Mouse (Mus musculus) lung, postnatal 0 days (tissue): ENCODE data around the gene Vmn1r1. TPM values are rescaled to one million over a fixed set of nuclear protein-coding genes. Genes with fewer than 3 reads are reported as not detected.

Experiments
- ATAC-seq: fragments of 200-750 bp; cut with Nextera tagmentation; 2 replicates; pipeline ENCODE4 v1.8.0; 2017; ENCODE audit warnings: moderate library complexity
- DNase-seq: peaks from one replicate; pipeline ENCODE4 v3.0.0-alpha.2; 2016; ENCODE audit warnings: low spot score
- H3K27ac ChIP-seq: fragments of 300-500 bp; sonication (generic); 2 replicates; pipeline ENCODE4 v1.5.1; 2014; ENCODE audit warnings: antibody characterized with exemption, mild to moderate bottlenecking, low read length, mixed read lengths
- H3K27me3 ChIP-seq: fragments of 300-500 bp; sonication (generic); replicated peaks from 2 replicates; pipeline ENCODE4 v1.6.1; 2014; ENCODE audit warnings: low read length, mixed read lengths; ENCODE audit not compliant: insufficient read depth
- H3K36me3 ChIP-seq: fragments of 300-500 bp; sonication (generic); 2 replicates; pipeline ENCODE4 v1.6.1; 2014; ENCODE audit warnings: low read length, mixed read lengths; ENCODE audit not compliant: insufficient read depth
- H3K4me1 ChIP-seq: fragments of 300-500 bp; sonication (generic); 2 replicates; pipeline ENCODE4 v1.6.1; 2014; ENCODE audit warnings: antibody characterized with exemption, low read depth, low read length, mixed read lengths; ENCODE audit not compliant: insufficient read depth
- H3K4me2 ChIP-seq: fragments of 300-500 bp; sonication (generic); replicated peaks from 2 replicates; pipeline ENCODE4 v1.6.1; 2014; ENCODE audit warnings: low read depth, mild to moderate bottlenecking, low read length, moderate library complexity, mixed read lengths
- H3K4me3 ChIP-seq: fragments of 300-500 bp; sonication (generic); 2 replicates; pipeline ENCODE4 v1.5.1; 2014; ENCODE audit warnings: low read depth, low read length
- H3K9ac ChIP-seq: fragments of 300-500 bp; sonication (generic); replicated peaks from 2 replicates; pipeline ENCODE4 v1.6.1; 2014; ENCODE audit warnings: low read depth, mild to moderate bottlenecking
- H3K9me3 ChIP-seq: fragments of 300-500 bp; sonication (generic); 2 replicates; pipeline ENCODE4 v1.6.1; 2016; ENCODE audit warnings: low read length, mixed read lengths
- CTCF ChIP-seq: IDR thresholded peaks from 2 replicates; pipeline ENCODE4 v1.5.1; 2016; ENCODE audit warnings: antibody characterized with exemption, mild to moderate bottlenecking
- EP300 ChIP-seq: IDR thresholded peaks from 2 replicates; pipeline ENCODE4 v1.6.1; 2016; ENCODE audit warnings: antibody characterized with exemption, mild to moderate bottlenecking, control low read depth
- WGBS: fragments of 180-500 bp; shearing (Covaris S2); extraction: QIAGEN DNeasy Blood & Tissue Kit; methylation state at CpG from one replicate; pipeline ENCODE4 v1.1.7; 2014; 5-methylcytosine and 5-hydroxymethylcytosine counted together
- polyA plus RNA-seq: library from polyadenylated mRNA; unstranded; fragments of >200 nt; fragmentation: Nextera tagmentation; extraction: Ambion mirVana; gene quantifications from 2 replicates; pipeline ENCODE4 v1.2.1, GENCODE M21; 2015

Vmn1r1 gene
- polyA plus RNA-seq, 1 experiment from 2014 or later = not detected

DNA sequence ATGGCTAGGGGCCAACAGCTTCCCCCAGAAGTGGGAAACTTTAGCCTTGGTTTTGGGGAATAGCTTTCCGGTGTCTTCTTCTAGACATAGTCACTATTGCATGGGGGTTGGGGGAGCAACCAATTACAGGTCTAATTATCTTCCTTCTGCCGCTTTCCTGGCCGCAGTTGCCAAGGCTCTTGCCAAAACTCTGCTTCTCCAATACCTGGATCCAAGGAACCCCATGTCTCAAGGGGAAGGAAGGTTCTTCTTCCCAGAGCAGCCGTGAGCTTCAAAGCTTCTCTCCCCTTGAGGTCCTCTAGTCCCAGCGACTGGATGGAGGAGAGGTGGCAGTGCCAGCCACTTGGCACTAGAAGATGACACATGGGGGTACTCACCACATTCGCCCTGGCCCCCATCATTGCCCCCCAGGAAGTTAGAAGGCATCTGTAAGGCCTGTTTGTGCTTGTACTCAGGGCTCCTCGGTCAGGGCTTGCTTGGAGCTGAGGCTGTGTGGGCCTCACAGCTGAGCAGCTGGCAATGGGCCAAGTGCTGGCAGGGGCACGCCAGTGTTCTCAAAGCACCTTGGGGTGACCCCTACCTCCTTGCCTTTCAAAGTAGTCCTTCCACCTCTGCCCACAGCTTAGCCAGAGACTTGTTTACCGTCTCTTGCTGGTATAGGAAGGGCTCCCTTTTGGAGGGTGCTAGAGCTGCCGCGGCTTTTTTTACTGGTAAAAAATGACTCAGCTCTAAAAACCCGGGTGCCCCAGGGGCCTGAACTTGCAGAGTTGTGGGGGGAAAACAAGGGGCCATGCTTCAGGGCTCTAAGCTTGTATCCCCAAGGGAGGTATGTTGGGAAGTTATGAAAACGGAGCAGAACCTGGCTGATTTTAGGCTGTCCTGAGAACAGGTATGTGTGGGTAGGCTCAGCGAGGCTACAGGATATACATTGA, 52.6 kb downstream of the Vmn1r1 start:
- 59% methylated on average over 14 of the region's 14 CpGs for WGBS
- ATAC-seq = peak; percentile 2; the same call in 1 of the 2 replicates
- peaks cover 8% of the 10 kb centered on the region; the same call in 1 of the 2 replicates for H3K4me1 ChIP-seq

DNA sequence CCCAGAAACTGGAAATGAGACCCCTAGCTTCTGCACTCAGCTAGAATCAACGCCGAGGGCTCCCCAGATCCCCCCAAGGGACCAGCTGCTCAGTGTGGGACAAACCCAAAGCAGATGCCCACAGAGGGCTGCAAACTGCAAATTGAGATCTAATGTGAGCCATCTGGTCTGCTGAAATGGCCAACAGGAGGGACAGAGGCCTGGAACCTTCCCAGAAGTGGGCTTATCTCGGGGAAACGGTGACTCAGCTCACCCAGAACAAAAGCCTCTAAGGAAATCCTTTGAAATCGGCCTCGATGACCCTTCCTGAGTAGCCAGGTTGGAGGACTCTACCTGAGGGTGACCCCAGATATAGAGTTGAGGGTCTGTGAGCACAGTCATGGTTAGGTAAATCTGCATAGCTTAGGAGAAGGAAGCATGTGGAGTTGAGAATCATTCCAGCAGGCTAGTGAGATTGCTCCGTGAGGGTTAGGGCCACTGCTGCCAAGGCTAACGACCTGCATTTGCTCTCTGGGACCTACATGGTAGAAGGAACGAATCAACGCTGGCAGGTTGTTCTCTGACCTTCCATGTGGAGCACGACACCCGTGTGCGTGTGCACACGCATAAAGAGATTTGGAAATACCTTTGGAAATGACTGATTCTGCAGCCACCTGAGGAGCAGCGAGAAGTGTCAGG, 53.4 kb downstream of the Vmn1r1 start:
- H3K4me3 ChIP-seq = no peak overlapping the region
- TF ChIP-seq EP300 = no peak
- no peak for TF ChIP-seq CTCF
- no peaks in the 10 kb centered on the region for H3K36me3 ChIP-seq
- ATAC-seq (no peak), DNase-seq (peak; percentile 32)
- H3K4me2 ChIP-seq = no peak overlapping the region
- WGBS = 61% methylated on average over 15 of the region's 15 CpGs
- H3K27ac ChIP-seq = no peak overlapping the region
- H3K9ac ChIP-seq = no peak overlapping the region
- H3K27me3 ChIP-seq = 0 out of 2 replicates have a peak, but pooled peaks cover 7% of the 10 kb centered on the region
- no peaks in the 10 kb centered on the region for H3K9me3 ChIP-seq
- H3K4me1 ChIP-seq = peaks cover 8% of the 10 kb centered on the region; the same call in 1 of the 2 replicates

More for the DNA sequence above, 52.6 kb downstream of the Vmn1r1 start:
- Histone ChIP-seq H3K27ac (no peak overlapping the region), H3K36me3 (no peaks in the 10 kb centered on the region), H3K4me2 (no peak overlapping the region), H3K27me3 (0 out of 2 replicates have a peak, but pooled peaks cover 7% of the 10 kb centered on the region), H3K9me3 (no peaks in the 10 kb centered on the region), H3K4me3 (no peak overlapping the region), H3K9ac (no peak overlapping the region)
- DNase-seq = peak; percentile 34
- TF ChIP-seq EP300 = no peak
- TF ChIP-seq CTCF = no peak

DNA sequence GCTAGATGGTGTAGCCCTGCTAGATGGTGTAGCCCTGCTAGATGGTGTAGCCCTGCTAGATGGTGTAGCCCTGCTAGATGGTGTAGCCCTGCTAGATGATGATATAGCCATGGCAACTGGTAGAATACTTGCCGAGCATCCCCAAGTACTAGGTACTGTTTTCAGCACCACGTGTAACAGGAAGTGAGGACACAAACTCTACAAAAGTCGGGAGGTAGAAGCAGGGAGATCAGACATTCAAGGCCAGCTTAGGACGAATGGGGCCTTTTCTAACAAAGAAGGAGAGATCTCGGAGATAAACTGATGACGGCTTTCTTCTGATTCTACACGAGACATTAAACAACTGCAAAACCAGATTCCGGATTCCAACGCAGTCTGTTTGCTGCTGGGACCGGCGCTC, 54.1 kb downstream of the Vmn1r1 start:
- 0 out of 2 replicates have a peak, but pooled peaks cover 7% of the 10 kb centered on the region for H3K27me3 ChIP-seq
- H3K9me3 ChIP-seq = no peaks in the 10 kb centered on the region
- no peak for ATAC-seq
- DNase-seq = no peak
- no peak overlapping the region for H3K4me3 ChIP-seq
- no peak overlapping the region for H3K9ac ChIP-seq
- no peak for TF ChIP-seq CTCF
- no peak for TF ChIP-seq EP300
- peaks cover 5% of the 10 kb centered on the region; the same call in 1 of the 2 replicates for H3K4me1 ChIP-seq
- H3K36me3 ChIP-seq = no peaks in the 10 kb centered on the region
- no peak overlapping the region for H3K4me2 ChIP-seq
- no peak overlapping the region for H3K27ac ChIP-seq
- 83% methylated on average over 11 of the region's 11 CpGs for WGBS

DNA sequence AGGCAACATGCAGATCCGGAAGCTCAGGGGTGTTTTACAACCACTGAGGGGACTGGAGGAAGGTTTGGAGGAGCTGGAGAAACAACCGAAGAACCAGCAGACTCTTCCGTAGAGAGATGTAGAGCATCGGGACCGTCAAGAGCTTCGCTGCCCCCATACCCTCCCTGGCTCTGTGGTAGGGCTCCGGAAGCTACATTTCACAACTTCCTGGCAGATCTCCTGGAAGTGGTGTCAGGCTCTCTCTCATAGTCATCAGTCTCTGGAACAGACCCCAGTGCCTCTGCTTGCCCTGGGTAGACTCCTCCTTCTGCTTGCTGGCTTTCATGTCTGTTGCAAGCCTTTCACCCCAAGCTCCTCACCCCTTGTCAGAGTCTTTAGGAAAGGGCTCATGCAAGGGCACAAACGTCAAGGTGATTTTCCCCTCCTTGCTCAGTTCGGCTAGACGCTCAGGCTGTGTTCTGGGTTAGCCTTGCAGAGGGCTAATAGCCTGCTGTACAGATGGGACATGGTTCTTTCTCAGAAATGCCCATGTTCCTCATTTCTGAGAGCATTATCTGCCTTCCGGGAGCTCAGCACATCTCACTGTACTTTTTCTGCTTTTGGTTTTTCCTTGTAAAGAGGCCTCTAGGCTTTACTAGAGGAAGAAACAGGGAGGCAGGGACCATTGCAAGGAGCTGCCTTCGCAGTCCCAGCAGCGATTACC, 55.7 kb downstream of the Vmn1r1 start:
- Histone ChIP-seq H3K4me3 (no peak overlapping the region), H3K4me1 (peaks cover 5% of the 10 kb centered on the region; the same call in 1 of the 2 replicates), H3K27ac (0 out of 2 replicates have a peak overlapping the region, but pooled peaks have one; percentile 11), H3K9me3 (no peaks in the 10 kb centered on the region), H3K36me3 (no peaks in the 10 kb centered on the region), H3K4me2 (no peak overlapping the region), H3K27me3 (no peaks in the 10 kb centered on the region), H3K9ac (no peak overlapping the region)
- 48% methylated on average over 13 of the region's 13 CpGs for WGBS
- no peak for TF ChIP-seq CTCF
- TF ChIP-seq EP300 = no peak; the same call in 1 of the 2 replicates
- peak; percentile 85 for ATAC-seq
- DNase-seq = peak; percentile 78

DNA sequence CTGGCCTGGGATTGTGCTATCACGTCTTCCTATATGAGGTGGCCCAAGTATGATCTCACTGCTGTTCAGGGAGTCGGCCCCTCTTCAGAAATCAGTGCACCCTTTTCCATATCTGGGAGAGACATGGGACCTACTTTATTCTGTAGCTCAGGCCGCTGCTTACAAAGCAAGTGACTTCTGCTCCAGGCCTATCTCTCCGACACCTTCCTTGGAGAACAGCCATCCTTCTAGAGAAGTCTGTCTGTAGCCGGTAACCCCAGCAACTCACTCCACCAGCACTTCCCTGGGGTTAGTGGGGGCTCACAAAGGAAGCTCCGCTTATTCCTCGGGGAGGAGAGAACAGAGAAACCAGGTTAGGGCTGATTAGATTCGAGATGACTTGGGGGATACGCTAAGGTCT, 57.0 kb downstream of the Vmn1r1 start:
- ATAC-seq = no peak
- H3K4me1 ChIP-seq = peaks cover 5% of the 10 kb centered on the region; the same call in 1 of the 2 replicates
- no peak overlapping the region for H3K4me2 ChIP-seq
- no peak for DNase-seq
- no peaks in the 10 kb centered on the region for H3K36me3 ChIP-seq
- WGBS = 72% methylated on average over 9 of the region's 9 CpGs
- no peak overlapping the region for H3K4me3 ChIP-seq
- H3K9me3 ChIP-seq = no peaks in the 10 kb centered on the region
- H3K27me3 ChIP-seq = no peaks in the 10 kb centered on the region
- no peak overlapping the region for H3K9ac ChIP-seq
- H3K27ac ChIP-seq = no peak overlapping the region
- TF ChIP-seq EP300 (no peak), CTCF (no peak)
